Mouse (Mus musculus) thymus, postnatal 4 days (tissue): ENCODE results near the gene Gpr3.
A peak's percentile ranks its signal among the peaks of the same experiment; 100 is the strongest.

Experiments
- DNase-seq: peaks from one replicate; pipeline ENCODE4 v3.0.0; 2021

The Gpr3 gene

DNA sequence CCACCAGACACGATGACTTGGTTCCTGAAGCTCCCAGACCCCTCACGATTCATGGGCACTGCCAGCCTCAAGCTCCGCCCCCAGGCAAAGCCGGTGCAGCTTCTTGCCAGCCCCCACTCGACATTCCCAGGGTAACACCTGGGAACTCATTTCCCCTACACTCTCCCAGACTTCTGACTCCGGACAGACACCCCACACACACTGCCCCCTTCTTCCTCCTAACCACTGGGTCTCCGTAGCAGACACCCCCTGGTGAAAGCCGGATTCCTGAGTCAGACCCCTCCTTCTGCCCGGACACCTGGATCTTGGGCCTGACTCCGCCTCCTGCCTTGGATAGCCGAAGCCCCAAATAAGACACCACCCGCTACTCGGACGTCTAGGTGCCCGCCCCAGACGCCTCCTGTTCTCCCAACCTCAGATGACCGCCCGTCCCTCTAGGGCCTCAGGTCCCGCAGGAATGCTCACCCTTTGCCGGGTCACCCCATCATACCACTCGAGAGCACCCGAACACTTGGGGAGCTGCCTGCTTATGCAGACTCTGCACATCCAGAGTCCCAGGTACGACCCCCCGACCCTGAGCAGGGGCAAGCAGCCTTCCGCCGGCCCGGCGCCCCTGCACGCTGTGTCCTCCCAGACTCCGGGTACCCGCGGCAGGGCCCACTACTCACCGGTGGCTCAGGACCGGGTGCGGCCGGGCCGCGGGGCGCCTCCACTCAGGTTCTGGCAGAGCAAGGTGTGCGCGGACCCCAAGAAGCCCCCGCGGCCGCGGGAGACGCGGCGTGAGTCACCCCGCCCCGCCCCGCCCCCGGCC is at the start of gene Gpr3, which contains the start of gene Cd164l2:
TSS of gene Gpr3 (minus strand) at position 786 of the 811 bp plus-strand sequence.
TSS of gene Cd164l2 (plus strand) at position 381 of the 811 bp plus-strand sequence.
- peak; percentile 39 for DNase-seq

GRCm38 (mm10) chr4:133261641-133262374 is 49.5 kb upstream of the Gpr3 start:
- DNase-seq: peak; percentile 75

- DNase-seq: no peak
These were observed 45.6 kb upstream of the Gpr3 start for GRCm38 (mm10) chr4:133257798-133258408.

GRCm38 (mm10) chr4:133257230-133257629 is 44.9 kb upstream of the Gpr3 start:
- no peak for DNase-seq

DNA sequence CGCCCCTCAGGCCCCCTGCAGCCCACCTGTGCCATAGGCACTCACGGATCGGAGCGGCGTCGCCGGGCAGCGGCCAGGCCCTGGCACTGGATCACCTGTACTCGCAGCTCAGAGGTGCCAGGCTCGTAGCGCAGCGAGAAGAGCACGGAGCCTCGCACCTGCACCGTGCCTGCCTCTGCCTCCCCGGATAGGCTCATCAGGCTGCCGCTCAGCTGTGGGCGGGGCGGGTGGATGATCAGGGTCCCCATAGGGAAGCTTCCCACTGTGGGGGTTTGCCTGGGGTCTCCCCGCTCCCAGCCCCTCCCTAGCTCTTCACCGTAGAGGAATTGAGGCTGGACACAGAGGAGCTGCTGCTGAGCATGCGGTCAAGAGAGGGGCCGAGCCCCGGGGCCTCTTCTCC is 44.5 kb upstream of the Gpr3 start:
- no peak for DNase-seq

DNA sequence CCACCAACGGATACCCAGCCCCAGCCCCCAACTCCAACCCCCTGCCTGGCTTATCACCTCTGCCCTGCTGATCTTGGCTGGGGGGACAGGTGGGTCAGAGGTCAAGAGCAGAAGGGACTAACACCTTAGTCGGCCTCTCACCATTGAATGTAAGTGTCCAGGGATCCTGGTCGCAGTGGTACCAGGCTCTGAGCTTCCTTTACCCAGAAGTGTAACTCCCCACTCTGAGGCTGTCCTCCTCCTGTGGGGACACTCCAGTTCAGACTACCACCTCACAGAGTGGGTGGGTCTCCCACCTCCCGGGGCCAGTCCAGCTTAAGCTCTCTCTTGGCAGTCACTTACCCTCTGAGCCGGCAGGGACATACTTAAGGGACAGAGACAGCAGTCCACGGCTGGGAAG is 43.1 kb upstream of the Gpr3 start:
- DNase-seq: no peak

- DNase-seq: no peak
These were observed 41.1 kb upstream of the Gpr3 start for GRCm38 (mm10) chr4:133253412-133253811.

DNA sequence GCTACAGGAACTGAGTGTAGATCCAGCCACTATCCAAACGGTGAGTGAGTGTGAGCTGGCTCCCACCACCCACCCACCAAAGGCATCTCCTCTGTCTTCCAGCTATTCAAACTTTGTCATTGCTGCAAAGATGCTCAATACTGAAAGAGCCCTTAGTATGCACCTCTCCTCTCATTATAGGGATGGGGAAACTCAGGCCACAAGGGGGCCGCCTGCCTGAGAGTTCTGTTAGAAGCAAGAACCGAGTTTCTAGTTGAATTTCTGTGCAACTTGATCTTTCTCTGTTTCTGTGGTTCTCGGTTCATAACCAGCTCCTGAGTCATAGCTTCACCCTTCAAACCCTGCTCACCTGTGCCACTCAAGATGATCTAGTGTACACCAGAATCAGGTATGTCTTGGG is 39.8 kb upstream of the Gpr3 start:
- DNase-seq: peak; percentile 68

GRCm38 (mm10) chr4:133251214-133251613 is 38.9 kb upstream of the Gpr3 start:
- peak; percentile 45 for DNase-seq

DNA sequence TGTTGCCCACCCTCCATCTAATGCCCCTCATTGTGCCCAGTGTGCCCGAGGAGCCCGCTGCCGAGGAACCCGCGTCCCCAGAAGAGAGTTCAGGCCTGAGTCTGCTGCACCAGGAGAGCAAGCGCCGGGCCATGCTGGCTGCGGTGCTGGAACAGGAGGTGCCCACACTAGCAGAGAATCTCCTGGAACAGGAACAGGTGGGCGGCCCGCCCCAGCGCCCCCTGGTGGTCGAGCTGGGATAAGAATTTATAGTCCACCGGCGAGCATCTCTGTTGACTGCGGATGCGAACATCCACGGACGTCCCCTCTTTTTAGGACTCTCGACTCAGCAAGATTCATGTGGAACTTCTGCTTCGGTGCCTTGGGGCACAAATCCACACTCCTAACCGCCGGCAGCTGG is 38.3 kb upstream of the Gpr3 start:
- DNase-seq: peak; percentile 97

DNA sequence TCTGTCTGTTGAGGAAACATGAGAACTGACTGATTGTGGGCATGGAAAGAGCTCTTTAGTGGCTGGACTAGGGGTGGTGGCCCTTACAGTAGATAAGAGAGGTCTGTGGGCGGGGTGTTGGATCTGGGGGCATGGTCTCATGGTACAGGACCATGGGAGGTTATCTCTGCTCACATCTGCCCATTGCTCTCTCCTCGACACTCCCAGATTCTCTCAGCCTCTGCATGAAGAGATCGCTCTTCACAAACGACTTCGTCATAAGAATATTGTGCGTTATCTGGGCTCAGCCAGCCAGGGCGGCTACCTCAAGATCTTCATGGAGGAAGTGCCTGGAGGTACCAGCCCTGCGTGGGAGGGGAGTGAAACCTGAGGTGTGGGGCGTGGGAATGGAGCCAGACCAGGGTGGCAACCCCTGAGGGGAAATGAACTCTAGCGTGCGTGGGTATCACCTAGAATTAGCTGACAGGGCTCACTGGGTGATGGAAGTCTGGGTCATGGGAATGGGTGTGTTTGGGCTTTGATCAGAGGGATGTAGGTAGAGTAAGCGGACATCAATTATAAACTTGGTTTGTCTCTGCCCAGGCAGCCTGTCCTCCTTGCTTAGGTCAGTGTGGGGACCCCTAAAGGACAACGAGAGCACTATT is 35.6 kb upstream of the Gpr3 start:
- DNase-seq: no peak

DNA sequence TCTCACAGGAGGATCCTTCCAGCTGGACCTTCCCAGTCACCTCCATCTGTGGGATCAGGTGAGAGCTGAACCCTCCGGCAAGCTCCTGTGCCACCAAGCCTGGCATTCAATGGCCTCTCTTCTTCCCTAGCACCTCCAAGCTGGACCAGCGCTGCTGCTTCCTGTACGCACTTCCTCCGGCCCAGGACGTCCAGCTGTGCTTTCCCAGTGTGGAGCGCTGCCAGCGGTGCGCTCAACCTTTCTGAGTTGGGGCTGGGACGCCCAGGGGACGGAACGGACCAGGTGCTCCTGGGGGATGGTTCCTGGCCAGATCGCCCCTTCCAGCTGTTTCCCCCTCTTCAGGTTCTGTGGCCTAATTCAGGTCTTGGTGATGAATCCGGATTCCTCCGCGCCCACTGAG is 34.7 kb upstream of the Gpr3 start:
- no peak for DNase-seq

- no peak for DNase-seq
These were observed 32.0 kb upstream of the Gpr3 start for GRCm38 (mm10) chr4:133244289-133244688.

GRCm38 (mm10) chr4:133243538-133243937 is 31.2 kb upstream of the Gpr3 start:
- DNase-seq: no peak

DNA sequence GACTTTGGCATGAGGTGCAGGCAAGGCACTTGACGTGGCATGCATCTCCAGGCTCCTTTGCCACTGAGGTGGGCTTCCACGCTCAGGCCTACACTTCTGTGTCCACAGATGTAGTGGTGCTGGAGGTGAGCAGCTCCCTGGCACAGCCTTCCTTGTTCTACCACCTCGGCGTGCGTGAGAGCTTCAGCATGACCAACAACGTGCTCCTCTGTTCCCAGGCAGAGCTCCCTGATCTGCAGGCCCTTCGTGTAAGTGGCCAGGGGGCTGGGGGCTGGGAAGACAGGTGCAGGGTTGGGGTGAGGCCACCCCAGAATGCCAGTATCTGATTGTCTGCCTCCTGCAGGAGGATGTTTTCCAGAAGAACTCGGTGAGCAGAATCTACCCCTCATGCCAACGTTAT is 30.4 kb upstream of the Gpr3 start:
- DNase-seq: no peak

DNA sequence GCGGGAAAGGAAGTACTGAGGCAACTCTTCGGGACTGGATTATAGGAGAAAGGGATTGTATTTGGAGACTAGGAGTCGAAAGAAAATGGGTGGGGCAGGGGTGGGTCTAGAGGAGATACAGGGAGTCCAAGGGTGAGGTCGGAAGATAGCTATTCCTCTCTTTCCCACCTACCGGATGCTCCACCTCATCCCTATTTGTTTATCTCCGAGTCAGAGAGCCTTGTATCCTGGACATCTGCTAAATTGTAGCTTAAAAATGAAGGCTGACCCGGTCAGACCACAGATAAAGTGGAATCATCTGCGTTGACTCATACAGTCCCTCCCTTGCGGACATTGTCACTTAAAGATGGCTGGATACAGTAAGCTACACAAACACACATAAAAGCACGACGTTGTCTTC is 29.6 kb upstream of the Gpr3 start:
- DNase-seq: no peak

DNA sequence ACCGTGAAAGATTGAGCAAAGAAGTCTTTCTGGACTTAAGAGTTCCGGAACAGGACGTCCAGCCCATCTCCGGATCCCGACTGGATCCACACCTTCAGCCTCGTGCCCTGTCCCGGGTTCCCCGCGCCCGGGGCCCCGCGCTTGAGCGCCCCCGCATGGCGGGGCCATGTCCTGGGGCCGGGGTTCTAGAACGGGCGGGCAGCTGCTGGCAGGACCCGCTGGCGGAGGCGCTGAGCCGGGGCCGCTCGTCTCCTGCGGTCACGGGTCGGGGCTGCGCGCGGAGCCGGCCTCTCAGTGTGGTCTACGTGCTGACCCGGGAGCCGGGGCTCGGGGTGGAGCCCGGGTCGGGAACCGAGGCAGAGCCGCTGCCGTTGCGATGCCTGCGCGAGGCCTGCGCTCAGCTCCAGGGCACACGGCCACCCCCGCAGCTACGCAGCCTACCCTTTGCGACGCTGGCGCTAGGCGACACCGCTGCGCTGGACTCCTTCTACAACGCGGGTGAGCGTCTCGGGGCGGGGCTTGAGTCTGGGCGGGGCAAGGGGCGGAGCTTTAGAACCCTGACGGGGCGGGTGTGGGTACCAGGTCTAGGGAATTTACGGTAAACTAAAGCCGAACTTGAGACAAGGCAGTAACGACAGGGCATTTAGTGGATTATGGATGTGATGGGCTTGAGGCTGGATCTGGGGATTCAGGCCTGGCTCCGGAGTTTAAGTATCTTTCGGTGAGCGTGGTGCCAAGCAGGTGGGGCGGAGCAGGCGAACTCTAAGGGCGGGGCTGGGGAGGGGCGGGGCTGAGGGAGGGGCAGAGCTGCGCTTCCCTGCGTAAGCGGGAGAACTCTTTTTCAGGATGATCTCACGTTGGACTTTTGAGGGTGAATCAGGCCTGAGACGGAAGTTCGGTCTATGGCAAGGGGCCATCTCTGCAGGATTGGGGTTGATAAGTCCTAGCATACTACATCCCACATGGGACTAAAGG is 28.9 kb upstream of the Gpr3 start:
- DNase-seq: peak; percentile 96

DNA sequence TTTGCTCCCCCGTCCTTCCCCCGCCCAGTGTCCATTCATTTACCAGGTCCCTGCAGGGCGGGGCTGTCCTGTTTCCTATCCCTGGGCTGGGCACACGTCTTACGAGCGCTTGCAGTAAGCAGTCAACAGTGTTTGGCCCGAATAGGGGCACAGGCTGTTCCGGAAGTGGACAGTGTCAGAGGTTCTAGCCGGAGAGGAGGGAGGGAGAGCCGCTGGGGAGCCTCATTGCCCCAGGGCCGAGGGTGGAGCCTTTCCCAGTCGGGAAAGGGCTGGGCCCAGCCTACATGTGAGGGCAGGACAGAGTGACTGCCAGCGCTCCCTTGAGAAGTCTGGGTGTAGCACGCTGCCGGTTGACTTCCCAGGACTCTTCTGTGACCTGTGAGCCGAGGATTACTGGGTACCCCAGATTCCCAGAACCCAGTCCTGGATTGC is 28.2 kb upstream of the Gpr3 start, which contains the start of gene Map3k6:
TSS of gene Map3k6 (plus strand) at position 329 of the 432 bp plus-strand sequence.
- peak; percentile 43 for DNase-seq

GRCm38 (mm10) chr4:133237911-133238310 is 25.6 kb upstream of the Gpr3 start:
- peak; percentile 65 for DNase-seq

DNA sequence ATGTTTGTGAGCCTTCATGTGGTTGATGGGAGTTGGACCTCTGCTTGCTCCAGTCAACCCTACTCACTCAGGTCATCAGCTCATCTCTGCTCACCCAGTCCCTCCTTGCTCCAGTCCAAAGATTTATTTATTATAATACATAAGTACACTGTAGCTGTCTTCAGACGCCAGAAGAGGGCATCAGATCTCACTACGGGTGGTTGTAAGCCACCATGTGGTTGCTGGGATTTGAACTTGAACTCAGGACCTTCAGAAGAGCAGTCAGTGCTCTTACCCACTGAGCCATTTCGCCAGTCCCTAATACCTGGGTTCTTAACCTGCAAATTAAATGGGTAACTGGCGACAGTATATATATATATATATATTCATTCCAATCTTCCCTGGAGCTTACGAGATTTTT is 23.1 kb upstream of the Gpr3 start:
- no peak for DNase-seq

GRCm38 (mm10) chr4:133234771-133235170 is 22.4 kb upstream of the Gpr3 start:
- no peak for DNase-seq
